Mouse (Mus musculus) liver, embryonic 15.5 days (tissue): ENCODE data around the gene Olfr91. TPM values are rescaled to one million over a fixed set of nuclear protein-coding genes. Genes with fewer than 3 reads are reported as not detected.

Source experiments
- ATAC-seq: fragments of 200-750 bp; cut with Nextera tagmentation; 2 replicates; pipeline ENCODE4 v1.8.0; 2017; ENCODE audit warnings: moderate number of reproducible peaks, mild to moderate bottlenecking, moderate library complexity; ENCODE audit not compliant: insufficient read depth
- H3K27ac ChIP-seq: fragments of 300-500 bp; sonication (generic); replicated peaks from 2 replicates; pipeline ENCODE4 v1.5.1; 2015; ENCODE audit warnings: mild to moderate bottlenecking, inconsistent platforms
- H3K27me3 ChIP-seq: fragments of 300-500 bp; sonication (generic); 2 replicates; pipeline ENCODE4 v1.6.1; 2015; ENCODE audit warnings: mild to moderate bottlenecking, inconsistent platforms
- H3K36me3 ChIP-seq: fragments of 300-500 bp; sonication (generic); replicated peaks from 2 replicates; pipeline ENCODE4 v1.6.1; 2015; ENCODE audit warnings: moderate library complexity, mild to moderate bottlenecking, inconsistent platforms
- H3K4me1 ChIP-seq: fragments of 300-500 bp; sonication (generic); replicated peaks from 2 replicates; pipeline ENCODE4 v1.6.1; 2015; ENCODE audit warnings: inconsistent platforms
- H3K4me2 ChIP-seq: fragments of 300-500 bp; sonication (generic); 2 replicates; pipeline ENCODE4 v1.6.1; 2015; ENCODE audit warnings: moderate library complexity, mild to moderate bottlenecking, inconsistent platforms
- H3K4me3 ChIP-seq: fragments of 300-500 bp; sonication (generic); replicated peaks from 2 replicates; pipeline ENCODE4 v1.5.1; 2015; ENCODE audit warnings: mild to moderate bottlenecking, inconsistent platforms
- H3K9ac ChIP-seq: fragments of 300-500 bp; sonication (generic); 2 replicates; pipeline ENCODE4 v1.6.1; 2015; ENCODE audit warnings: moderate library complexity, mild to moderate bottlenecking, inconsistent platforms
- H3K9me3 ChIP-seq: fragments of 300-500 bp; sonication (generic); replicated peaks from 2 replicates; pipeline ENCODE4 v1.6.1; 2016; ENCODE audit warnings: inconsistent platforms
- WGBS: fragments of 180-500 bp; shearing (Covaris S2); methylation state at CpG from one replicate; pipeline ENCODE4 v1.1.7; 2015; ENCODE audit warnings: mixed read lengths; ENCODE audit not compliant: insufficient replicate concordance; 5-methylcytosine and 5-hydroxymethylcytosine counted together
- polyA plus RNA-seq: library from polyadenylated mRNA; unstranded; fragments of >200 nt; fragmentation: Nextera tagmentation; extraction: Ambion mirVana; gene quantifications from 2 replicates; pipeline ENCODE4 v1.2.1, GENCODE M21; 2015

The Olfr91 gene
- polyA plus RNA-seq, 1 experiment from 2014 or later: not detected

DNA sequence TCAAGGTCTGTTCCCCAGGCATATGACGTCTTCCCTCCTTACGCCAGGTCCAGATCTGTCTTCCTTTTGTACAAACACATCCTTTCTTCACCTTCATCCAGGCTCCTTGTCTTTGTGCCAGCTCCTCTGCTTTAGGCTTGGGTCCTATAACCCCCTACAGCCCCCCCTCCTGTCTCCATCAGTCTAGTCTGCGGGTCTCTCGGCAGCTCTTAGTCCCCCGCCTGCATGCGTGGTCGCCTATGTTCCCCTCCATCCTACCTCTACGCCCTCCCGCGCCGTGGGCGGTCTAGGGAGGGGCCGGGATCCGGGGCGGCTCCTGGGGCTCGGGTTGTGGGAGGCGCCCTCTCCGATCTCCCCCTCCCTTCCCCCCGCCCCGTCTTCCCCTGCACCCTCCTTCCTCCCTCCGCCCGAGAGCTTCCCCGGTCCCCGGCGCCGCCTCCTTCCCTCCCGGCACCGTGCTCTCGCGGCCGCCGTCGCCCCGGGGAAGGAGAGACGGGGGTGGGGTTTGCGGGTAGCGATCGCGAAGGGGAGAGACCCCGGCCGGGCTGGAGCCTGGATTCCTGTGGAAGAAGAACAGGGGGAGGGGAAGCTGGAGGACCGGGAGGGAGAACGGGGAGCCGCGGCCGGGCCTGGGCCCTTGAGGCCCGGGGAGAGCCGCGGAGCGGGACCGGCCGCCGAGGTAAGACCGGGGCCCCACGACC lies 52.3 kb downstream of the Olfr91 start, which contains the start of gene Gabbr1:
Gene Gabbr1 (plus strand): TSS at position 356 of the 701 bp plus-strand sequence.
- peaks cover 75% of the 10 kb centered on the region for H3K27me3 ChIP-seq
- ATAC-seq: peak; percentile 62
- no peak within 1 kb of the TSS for H3K27ac ChIP-seq
- H3K4me2 ChIP-seq: peak within 1 kb of the TSS; percentile 71
- H3K36me3 ChIP-seq: no peaks in the 10 kb centered on the region
- peak within 1 kb of the TSS; percentile 58 for H3K4me3 ChIP-seq
- no peaks in the 10 kb centered on the region for H3K9me3 ChIP-seq
- WGBS: 1% methylated on average over 53 of the region's 55 CpGs
- H3K4me1 ChIP-seq: peaks cover 22% of the 10 kb centered on the region
- peak within 1 kb of the TSS; percentile 45 for H3K9ac ChIP-seq

DNA sequence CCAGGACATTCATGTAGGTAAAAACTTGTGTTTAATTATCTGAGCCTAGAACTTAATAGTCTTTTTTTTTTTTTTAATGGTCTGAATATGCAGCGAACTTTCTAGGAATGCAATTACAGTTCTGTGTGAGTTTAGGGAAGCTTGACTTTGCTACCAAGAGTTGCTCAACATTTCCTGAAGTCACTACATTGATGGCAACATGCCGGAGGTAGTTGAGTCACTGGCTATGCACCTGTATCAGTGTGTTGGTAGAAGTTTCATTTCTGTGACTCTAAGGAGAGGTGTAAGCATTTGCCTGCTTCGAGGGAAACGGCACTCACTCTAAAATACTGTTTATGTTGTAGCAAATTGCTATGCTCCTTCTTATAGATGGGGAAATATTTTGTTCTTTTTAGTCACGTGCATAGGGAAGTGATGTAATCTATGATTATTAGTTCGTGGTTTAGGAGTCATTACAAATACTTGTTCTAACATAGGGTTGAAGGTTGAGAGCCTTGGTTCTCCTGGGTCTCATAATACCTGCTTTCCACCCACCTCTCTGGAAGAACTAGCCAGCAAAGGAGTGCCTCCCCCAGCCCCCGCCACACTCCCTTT lies 53.3 kb downstream of the Olfr91 start:
- H3K4me1 ChIP-seq: peaks cover 12% of the 10 kb centered on the region
- ATAC-seq: no peak
- no peak overlapping the region for H3K27ac ChIP-seq
- H3K9ac ChIP-seq: no peak overlapping the region
- H3K27me3 ChIP-seq: peaks cover 65% of the 10 kb centered on the region
- peak overlapping the region; percentile 71; the same call in 1 of the 2 replicates for H3K4me2 ChIP-seq
- H3K36me3 ChIP-seq: no peaks in the 10 kb centered on the region
- H3K4me3 ChIP-seq: no peak overlapping the region
- WGBS: 30% methylated on average over 7 of the region's 7 CpGs
- no peaks in the 10 kb centered on the region for H3K9me3 ChIP-seq

Other genes starting within 250 kb of the Olfr91 start
- 0.33 and 0.59 TPM in 2 replicates for gene Trim15, start 231.1 kb downstream of the Olfr91 start, polyA plus RNA-seq
- gene Trim10, start 228.7 kb downstream of the Olfr91 start, polyA plus RNA-seq: 300 and 303 TPM in 2 replicates
- gene Trim40, start 208.2 kb downstream of the Olfr91 start, polyA plus RNA-seq: not detected in 2 replicates
- not detected in 2 replicates for gene Trim31, start 200.2 kb downstream of the Olfr91 start, polyA plus RNA-seq
- 0.14 and 0.20 TPM in 2 replicates for gene Rnf39, start 155.4 kb downstream of the Olfr91 start, polyA plus RNA-seq
- gene Ppp1r11, start 146.5 kb downstream of the Olfr91 start, polyA plus RNA-seq: 25.7 and 30.8 TPM in 2 replicates
- 18.7 and 21.5 TPM in 2 replicates for gene Znrd1, start 139.7 kb downstream of the Olfr91 start, polyA plus RNA-seq
- gene Znrd1as, start 139.7 kb downstream of the Olfr91 start, polyA plus RNA-seq: 2.2 and 2.5 TPM in 2 replicates
- not detected in 2 replicates for gene 2410137M14Rik, start 117.0 kb downstream of the Olfr91 start, polyA plus RNA-seq
- not detected in 2 replicates for gene H2-M5, start 108.7 kb downstream of the Olfr91 start, polyA plus RNA-seq
- gene Zfp57, start 97.1 kb downstream of the Olfr91 start, polyA plus RNA-seq: 3.2 and 3.8 TPM in 2 replicates
- not detected in 2 replicates for gene Mog, start 74.9 kb downstream of the Olfr91 start, polyA plus RNA-seq
- gene Gabbr1, start 52.3 kb downstream of the Olfr91 start, polyA plus RNA-seq: 0.25 and 0.66 TPM in 2 replicates
- not detected in 2 replicates for gene Olfr90, start 9.8 kb downstream of the Olfr91 start, polyA plus RNA-seq
- gene Olfr92, start 21.8 kb upstream of the Olfr91 start, polyA plus RNA-seq: not detected in 2 replicates
- gene Olfr93, start 63.2 kb upstream of the Olfr91 start, polyA plus RNA-seq: not detected in 2 replicates
- not detected in 2 replicates for gene Ubd, start 95.6 kb upstream of the Olfr91 start, polyA plus RNA-seq
- not detected in 2 replicates for gene Olfr94, start 102.7 kb upstream of the Olfr91 start, polyA plus RNA-seq
- gene Olfr95, start 114.8 kb upstream of the Olfr91 start, polyA plus RNA-seq: not detected in 2 replicates
- gene Olfr96, start 121.9 kb upstream of the Olfr91 start, polyA plus RNA-seq: not detected in 2 replicates
- gene Olfr97, start 139.1 kb upstream of the Olfr91 start, polyA plus RNA-seq: not detected in 2 replicates
- not detected in 2 replicates for gene Olfr98, start 165.5 kb upstream of the Olfr91 start, polyA plus RNA-seq
- gene H2-M3, start 171.9 kb upstream of the Olfr91 start, polyA plus RNA-seq: 2.0 TPM in 2 replicates
- gene Olfr99, start 185.2 kb upstream of the Olfr91 start, polyA plus RNA-seq: not detected in 2 replicates
- not detected in 2 replicates for gene Olfr101, start 206.0 kb upstream of the Olfr91 start, polyA plus RNA-seq
- not detected in 2 replicates for gene Olfr102, start 218.8 kb upstream of the Olfr91 start, polyA plus RNA-seq
- gene Olfr103, start 241.4 kb upstream of the Olfr91 start, polyA plus RNA-seq: not detected in 2 replicates